Mouse (Mus musculus): ENCODE measurements around the gene Tmem184a.
A peak's percentile ranks its signal among the peaks of the same experiment; 100 is the strongest.

The Tmem184a gene

DNA sequence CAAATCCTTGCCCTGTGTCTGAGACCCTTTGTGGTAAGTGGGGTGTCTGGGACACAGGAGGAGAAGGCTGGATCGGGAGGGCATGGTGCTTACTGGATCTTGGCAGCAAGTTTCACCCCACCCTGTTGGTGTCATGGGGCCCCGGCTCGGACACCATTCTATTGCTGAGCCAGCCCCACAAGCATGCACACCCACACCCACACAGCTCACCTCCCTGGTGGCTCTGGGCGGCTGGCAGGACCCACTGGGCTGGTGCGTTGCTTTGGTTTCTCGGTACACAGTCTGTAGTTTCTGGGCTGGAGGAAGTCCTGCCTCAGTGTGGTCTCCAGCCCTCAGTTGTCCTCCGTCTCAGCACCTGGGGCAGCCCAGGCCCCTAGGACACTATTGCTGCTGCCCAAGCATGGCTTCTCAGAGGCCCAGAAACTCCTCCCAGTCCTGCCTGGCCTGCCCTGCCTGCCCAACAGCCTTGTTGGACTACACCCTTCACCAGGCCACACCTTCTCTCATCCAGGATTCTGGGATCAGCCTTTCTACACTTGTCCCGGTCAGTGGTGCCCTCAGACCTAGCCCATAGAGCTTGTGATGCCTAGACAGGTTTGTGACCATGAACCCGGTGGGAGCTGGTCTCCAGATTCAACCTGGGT is at the start of gene Tmem184a:
TSS of gene Tmem184a (minus strand) at position 380 of the 644 bp plus-strand sequence.
- DNase-seq (ENCODE audit: low spot score in 2 of 2), result no peak

DNA sequence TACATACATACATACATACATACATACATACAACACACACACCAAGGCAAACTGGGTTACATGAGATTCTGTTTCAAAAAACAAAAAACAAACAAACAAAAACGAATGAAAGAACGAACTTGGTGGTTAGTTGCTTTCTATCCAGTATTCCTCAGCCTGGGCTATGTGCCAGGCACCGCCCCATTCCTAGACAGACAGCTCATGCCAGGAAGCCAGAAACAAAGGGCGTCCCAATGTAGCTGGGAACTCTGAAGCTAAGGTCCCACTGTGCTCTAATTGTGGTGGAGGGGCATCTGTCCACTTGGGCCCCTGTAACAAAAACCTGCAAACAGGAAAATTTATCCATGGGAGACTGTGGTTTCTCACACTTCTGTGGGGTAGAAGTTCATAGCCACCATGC is 43.0 kb upstream of the Tmem184a start:
- peak; percentile 33 to 67 for DNase-seq (ENCODE audit: low spot score in 2 of 2)

DNA sequence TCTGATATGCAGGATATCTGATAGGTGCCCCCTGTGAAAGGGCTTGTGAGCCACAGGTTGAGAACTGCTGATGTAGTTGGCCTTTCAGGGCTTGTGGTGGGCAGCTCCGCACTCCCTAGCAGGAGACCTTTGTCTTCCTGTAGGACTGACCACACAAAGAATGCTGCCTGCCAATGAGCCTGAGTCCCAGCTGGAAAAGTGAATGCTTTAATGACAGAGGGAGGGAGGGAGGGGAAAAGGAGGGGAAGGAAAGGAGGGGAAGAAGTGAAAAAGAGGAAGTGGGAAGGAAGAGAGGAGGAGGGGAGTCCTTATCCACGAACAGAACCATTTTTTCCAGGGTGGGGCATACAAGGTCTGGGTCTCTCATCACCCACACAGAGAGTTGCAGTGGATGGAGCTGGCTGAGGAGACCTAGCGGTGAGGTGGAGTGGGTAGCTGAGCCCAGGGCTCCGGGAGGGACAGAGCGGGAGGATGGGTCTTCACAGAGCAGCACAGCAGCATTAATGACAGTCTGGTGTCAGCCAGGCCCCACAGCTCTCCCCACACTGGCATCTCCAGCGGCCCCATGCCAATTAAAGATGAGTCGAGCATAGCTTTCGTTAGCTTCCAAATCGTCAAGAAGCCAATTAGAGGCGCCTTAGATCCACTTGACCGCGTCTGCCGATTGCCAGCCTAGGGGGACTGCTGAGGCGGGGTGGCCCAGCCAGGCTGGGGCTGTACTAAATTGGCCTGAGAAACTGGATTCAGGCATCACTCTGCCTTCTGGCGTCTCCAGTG is 40.8 kb upstream of the Tmem184a start:
- DNase-seq (ENCODE audit: low spot score in 2 of 2), result no peak

GRCm38 (mm10) chr5:139849626-139850320 is 30.1 kb upstream of the Tmem184a start:
- DNase-seq (ENCODE audit: low spot score in 2 of 2), result peak in 1 of 2 experiments; percentile 28

GRCm38 (mm10) chr5:139839142-139839541 is 19.4 kb upstream of the Tmem184a start:
- no peak for DNase-seq (ENCODE audit: low spot score in 2 of 2)

DNA sequence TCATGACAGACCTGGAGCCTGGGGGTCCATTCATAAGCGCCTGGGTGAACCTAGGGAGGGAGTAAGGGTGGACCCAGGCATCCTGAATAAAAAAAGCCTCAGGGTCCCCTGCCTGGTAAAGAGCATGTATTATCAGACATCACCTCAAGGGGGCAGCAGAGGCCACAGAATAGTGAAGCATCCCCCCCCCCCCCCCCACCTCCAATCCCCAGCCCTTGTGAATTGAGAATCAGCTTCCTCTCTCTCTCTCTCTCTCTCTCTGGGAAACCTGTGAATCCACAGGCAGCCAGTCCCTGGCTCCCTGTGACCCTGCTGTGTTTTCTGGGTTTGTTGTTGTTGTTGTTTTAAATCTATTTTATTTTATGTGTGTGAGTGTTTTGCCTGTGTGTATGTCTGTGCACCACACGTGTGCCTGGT is 18.8 kb upstream of the Tmem184a start:
- peak in 1 of 2 experiments; percentile 74 for DNase-seq (ENCODE audit: low spot score in 2 of 2)

GRCm38 (mm10) chr5:139835706-139836105 is 16.0 kb upstream of the Tmem184a start:
- no peak for DNase-seq (ENCODE audit: low spot score in 2 of 2)

DNA sequence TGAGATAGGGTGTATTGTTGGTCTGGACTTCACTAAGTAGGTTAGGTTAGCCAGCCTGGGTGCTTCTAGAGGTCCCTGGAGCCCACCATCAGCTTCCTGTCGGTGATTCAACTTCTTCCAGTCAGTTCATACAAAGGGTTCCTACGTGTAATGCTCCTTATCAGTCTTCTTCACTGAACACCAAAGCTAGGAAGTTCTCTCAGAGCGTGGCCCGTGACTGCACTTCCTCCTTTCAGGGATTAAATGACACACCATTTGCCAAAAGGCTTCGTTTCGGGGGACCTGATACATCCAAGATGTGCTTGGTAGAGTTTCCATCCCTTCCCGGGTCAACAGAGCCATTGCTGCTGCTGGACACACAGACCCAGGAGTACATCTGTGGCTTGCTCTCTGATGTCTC is 12.4 kb upstream of the Tmem184a start:
- no peak for DNase-seq (ENCODE audit: low spot score in 2 of 2)

GRCm38 (mm10) chr5:139830734-139831133 is 11.0 kb upstream of the Tmem184a start:
- no peak for DNase-seq (ENCODE audit: low spot score in 2 of 2)

DNA sequence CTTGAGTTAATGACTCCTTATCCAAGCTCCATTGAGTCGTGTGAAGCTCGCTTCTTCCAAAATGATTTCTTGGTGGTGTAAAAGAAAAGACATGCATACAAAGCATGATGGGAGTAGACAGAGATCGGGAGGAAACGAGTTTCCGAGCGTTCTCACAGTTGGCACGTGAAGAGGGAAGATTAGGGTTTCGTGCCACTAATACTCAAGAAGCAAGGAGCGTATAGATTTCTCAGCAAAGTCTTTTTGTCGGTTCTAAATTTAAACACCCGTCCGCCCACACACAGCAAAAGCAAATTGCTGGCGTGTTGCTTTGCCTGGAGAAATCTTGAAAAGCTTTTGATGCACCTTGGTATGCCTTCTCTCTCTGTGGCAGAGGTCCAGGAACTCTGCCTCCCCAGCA is 9.7 kb upstream of the Tmem184a start:
- DNase-seq (ENCODE audit: low spot score in 2 of 2), result no peak

DNA sequence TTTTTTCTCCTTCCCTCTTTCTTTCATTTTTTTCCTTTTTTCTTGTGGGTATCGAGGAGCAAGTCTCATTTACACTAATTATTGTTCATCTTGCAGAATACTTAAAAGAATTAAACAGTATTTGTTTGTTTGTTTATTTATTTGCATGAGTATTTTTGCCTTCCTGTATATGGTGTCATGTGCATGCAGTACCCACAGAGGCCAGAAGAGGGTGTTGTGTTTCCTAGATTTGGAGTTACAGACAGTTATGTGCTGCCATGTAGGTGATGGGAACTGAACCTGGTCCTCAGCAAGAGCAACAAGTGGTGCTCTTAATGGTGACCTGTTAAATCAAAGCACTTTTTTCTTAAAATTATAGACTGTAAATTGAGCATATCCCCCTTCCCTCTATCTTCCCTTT is 7.9 kb upstream of the Tmem184a start:
- no peak for DNase-seq (ENCODE audit: low spot score in 2 of 2)

GRCm38 (mm10) chr5:139826357-139827055 is 6.8 kb upstream of the Tmem184a start, which contains the start of the genes Gm26938 and Psmg3:
TSS of gene Gm26938 (minus strand) at chr5:139826407.
TSS of gene Psmg3 (minus strand) at chr5:139826885.
- DNase-seq (ENCODE audit: low spot score in 2 of 2), result peak; percentile 87 to 88

- DNase-seq (ENCODE audit: low spot score in 2 of 2), result no peak
Measured at GRCm38 (mm10) chr5:139825947-139826346, 6.2 kb upstream of the Tmem184a start.

GRCm38 (mm10) chr5:139824531-139824930 is 4.8 kb upstream of the Tmem184a start:
- DNase-seq (ENCODE audit: low spot score in 2 of 2), result no peak

DNA sequence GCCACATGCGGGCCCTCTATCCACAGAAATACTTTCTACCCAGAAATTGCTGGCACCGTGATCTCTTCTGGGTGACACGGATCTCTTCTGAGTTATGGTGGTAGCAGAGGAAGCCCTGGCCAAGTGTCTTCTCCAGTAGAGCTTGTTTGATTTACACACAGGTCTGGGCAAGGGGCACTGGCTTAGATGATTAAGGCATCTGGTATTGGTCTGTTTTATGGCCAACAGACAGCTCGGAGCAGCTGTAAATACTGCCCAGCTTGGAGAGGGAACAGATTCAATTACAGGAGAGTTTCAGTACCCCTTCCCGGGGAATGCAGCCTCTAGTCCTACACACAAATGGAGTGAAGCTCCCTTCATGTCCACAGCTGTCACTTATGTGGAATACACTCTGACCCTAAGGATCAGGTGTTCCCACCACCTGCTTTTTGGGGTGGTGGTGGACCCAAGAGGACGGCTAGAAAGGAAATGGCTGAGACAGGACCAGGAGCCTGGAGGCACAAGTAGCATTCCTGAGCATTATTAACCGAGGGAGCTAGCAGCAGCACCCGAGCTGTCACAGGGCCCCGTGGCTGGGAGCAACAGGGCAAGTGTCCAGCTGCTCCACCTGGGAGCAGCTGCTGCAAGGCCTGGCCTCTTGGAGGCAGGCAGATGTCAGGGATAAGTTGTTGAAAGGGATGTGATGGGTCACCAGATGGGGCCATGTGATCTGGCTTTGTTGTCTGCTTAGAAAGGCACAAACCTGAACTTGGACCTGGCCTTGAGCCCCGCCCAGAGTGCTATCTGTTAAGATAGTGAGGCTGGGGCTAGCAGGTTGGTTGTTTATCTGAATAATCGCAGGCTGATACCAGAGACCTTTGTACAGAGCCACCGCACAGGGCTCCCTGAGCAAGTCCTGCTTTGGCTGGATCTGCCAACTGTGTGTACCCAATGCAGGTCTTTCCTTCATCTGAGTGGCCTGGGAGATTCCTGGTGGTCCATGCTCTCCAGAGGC is 2.0 kb upstream of the Tmem184a start:
- no peak for DNase-seq (ENCODE audit: low spot score in 2 of 2)

DNA sequence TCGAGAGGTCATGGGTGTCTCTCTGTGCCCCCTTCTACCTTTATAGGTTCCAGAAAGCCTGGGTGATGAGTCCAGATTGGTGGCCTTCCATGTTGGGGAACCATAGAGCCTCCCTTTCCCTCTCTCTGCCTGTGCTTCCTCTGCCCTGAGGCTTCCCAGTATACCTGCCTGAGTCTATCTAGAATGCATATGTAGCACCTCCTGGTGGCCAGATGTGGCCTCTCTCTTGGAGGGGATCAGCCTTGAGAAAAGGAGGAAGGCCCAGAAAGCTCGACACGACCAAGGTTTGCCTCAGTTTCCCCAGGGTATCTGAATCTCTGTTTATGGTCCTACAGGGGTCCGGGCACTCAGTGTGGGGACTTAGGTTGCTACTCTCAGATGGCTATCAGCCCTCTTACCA is 916 bp downstream of the Tmem184a start:
- DNase-seq (ENCODE audit: low spot score in 2 of 2), result no peak

DNA sequence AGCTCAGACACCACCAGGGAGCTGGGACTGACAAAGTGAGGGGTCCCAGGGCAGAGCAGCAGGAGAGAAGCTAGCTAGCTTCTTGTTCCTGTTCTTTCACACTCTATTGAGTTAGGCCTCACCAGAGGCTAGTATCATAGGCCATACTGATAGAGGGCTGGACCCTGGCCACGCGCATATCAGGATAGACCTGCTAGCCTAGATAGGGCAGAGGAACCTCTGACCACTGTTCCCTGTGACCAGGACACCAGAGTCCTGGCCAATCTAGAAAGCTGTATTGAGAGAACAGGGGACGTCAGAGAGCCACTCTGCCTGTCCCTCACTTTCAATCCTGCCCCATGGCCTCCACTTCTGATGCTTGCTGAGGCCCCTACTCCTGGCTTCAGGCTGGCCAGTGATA is 1.7 kb downstream of the Tmem184a start:
- no peak for DNase-seq (ENCODE audit: low spot score in 2 of 2)

DNA sequence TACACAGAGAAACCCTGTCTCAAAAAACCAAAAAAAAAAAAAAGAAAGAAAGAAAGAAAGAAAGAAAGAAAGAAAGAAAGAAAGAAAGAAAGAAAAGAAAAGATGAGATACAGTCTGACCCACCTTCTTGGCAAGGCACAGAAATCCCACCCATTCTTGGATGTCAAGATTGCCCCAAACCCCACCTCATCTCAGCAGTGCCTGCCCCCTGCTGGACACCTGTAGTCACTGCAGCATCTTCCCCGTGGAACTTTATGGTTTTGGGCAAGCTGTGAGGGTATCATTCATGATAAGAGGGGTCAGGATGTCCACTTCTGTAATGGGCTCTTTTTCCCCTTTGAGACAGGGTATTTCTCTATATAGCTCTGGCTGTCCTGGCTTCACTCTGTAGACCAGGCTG is 2.4 kb downstream of the Tmem184a start:
- DNase-seq (ENCODE audit: low spot score in 2 of 2), result no peak

- DNase-seq (ENCODE audit: low spot score in 2 of 2), result no peak
Measured at GRCm38 (mm10) chr5:139816445-139816844, 3.3 kb downstream of the Tmem184a start.

GRCm38 (mm10) chr5:139815964-139816363 is 3.8 kb downstream of the Tmem184a start:
- DNase-seq (ENCODE audit: low spot score in 2 of 2), result no peak

DNA sequence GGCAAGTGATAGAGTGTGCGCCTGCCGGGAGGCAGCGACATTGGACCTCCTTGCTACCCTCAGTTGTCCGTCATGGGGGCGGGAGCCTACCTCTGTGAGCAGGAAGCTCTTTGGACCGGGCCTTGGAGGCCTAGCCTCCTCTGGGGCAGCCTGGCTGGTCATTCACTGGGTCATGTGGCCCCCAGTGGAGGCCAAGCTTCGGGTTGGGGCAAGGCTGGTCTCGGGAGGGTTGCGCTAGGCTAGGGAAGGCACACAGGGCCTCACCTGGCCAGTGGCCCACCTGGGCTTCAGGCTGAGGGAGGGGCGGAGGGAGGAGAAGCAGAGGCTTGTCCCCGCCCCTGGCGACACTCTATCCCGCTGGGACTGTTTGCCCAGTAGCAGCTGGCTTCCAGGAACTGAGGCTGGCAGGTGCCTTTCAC is 5.7 kb downstream of the Tmem184a start:
- DNase-seq (ENCODE audit: low spot score in 2 of 2), result no peak
